Mouse (Mus musculus): Measurements from ENCODE around the gene Stk10. TPM values are rescaled to one million over a fixed set of nuclear protein-coding genes. Genes with fewer than 3 reads are reported as not detected.

Stk10 gene
- total RNA-seq, 1 experiment from 2014 or later: 14.5 TPM

GRCm38 (mm10) chr11:32568060-32568459 lies 35.0 kb downstream of the Stk10 start:
- DNase-seq: no peak

GRCm38 (mm10) chr11:32568637-32569293 lies 35.7 kb downstream of the Stk10 start:
- no peak for DNase-seq

GRCm38 (mm10) chr11:32571103-32571502 lies 38.0 kb downstream of the Stk10 start:
- DNase-seq: no peak

- DNase-seq: no peak
Measured at GRCm38 (mm10) chr11:32573669-32574068, 40.6 kb downstream of the Stk10 start.

- no peak for DNase-seq
Measured at GRCm38 (mm10) chr11:32575964-32576759, 43.1 kb downstream of the Stk10 start.

GRCm38 (mm10) chr11:32576760-32577050 lies 43.6 kb downstream of the Stk10 start:
- no peak for DNase-seq

- peak; percentile 59 for DNase-seq
Measured at GRCm38 (mm10) chr11:32580305-32580947, 47.3 kb downstream of the Stk10 start.

- DNase-seq: no peak
Measured at GRCm38 (mm10) chr11:32581031-32581430, 47.9 kb downstream of the Stk10 start.

GRCm38 (mm10) chr11:32582813-32583212 lies 49.7 kb downstream of the Stk10 start:
- no peak for DNase-seq

GRCm38 (mm10) chr11:32585996-32586395 lies 52.9 kb downstream of the Stk10 start:
- no peak for DNase-seq

- no peak for DNase-seq
Measured at GRCm38 (mm10) chr11:32587191-32588089, 54.3 kb downstream of the Stk10 start.

- DNase-seq: peak; percentile 86
Measured at GRCm38 (mm10) chr11:32588090-32588891, 55.2 kb downstream of the Stk10 start.

- no peak for DNase-seq
Measured at GRCm38 (mm10) chr11:32588892-32589172, 55.7 kb downstream of the Stk10 start.

GRCm38 (mm10) chr11:32589201-32589600 lies 56.1 kb downstream of the Stk10 start:
- no peak for DNase-seq

GRCm38 (mm10) chr11:32589791-32590190 lies 56.7 kb downstream of the Stk10 start:
- DNase-seq: no peak

- no peak for DNase-seq
Measured at GRCm38 (mm10) chr11:32590205-32590604, 57.1 kb downstream of the Stk10 start.

- DNase-seq: peak; percentile 49
Measured at GRCm38 (mm10) chr11:32591921-32592850, 59.1 kb downstream of the Stk10 start.

GRCm38 (mm10) chr11:32593081-32593480 lies 60.0 kb downstream of the Stk10 start:
- DNase-seq: no peak

- no peak for DNase-seq
Measured at GRCm38 (mm10) chr11:32594122-32594521, 61.0 kb downstream of the Stk10 start.

GRCm38 (mm10) chr11:32600371-32600770 lies 67.3 kb downstream of the Stk10 start:
- DNase-seq: no peak

All from adrenal gland, postnatal 14 days (tissue).